ENCODE assay signal across 21 mouse cellular contexts in genomic region chr3:106526411-106526810, GRCm38 (mm10).
"Had no signal": no experiment of that assay in that cellular context is flagged by ENCODE, and none has a peak within 500 bp of the region (broad histone marks: within the 10 kb centered on the region; RNA-seq: fewer than 3 reads in every experiment).

No protein-coding gene starts in this region.

- DNase-seq: gastrocnemius, postnatal 14 days; gastrocnemius, postnatal 36 days; heart, adult 18-20 months; heart, postnatal 14 days; heart, postnatal 36 days; kidney, adult 18-20 months; kidney, adult 8-10 months; kidney, postnatal 10 days; kidney, postnatal 25 days; kidney, postnatal 4 days; liver had no signal

- H3K9me3 ChIP-seq: heart, embryonic 10.5 days; heart, embryonic 12.5 days; hindbrain, embryonic 13.5 days; hindbrain, embryonic 15.5 days; limb, embryonic 10.5 days; limb, embryonic 12.5 days; liver, embryonic 12.5 days had no signal

- H3K27ac ChIP-seq: heart, embryonic 10.5 days; hindbrain, embryonic 13.5 days; hindbrain, embryonic 15.5 days; hindbrain, postnatal 0 days; left cerebral cortex, adult 2 months; limb, embryonic 10.5 days; limb, embryonic 12.5 days; liver, embryonic 12.5 days; liver, embryonic 14.5 days had no signal

- H3K36me3 ChIP-seq: hindbrain, embryonic 15.5 days; limb, embryonic 10.5 days; liver, embryonic 12.5 days had no signal

- H3K4me3 ChIP-seq: heart, embryonic 10.5 days; heart, embryonic 12.5 days; hindbrain, embryonic 13.5 days; hindbrain, embryonic 15.5 days; left cerebral cortex, adult 2 months; limb, embryonic 10.5 days; limb, embryonic 12.5 days; liver, embryonic 12.5 days had no signal

- H3K4me1 ChIP-seq: heart, embryonic 10.5 days; heart, embryonic 12.5 days; hindbrain, embryonic 13.5 days; hindbrain, embryonic 15.5 days; limb, embryonic 10.5 days; limb, embryonic 12.5 days; liver, embryonic 12.5 days had no signal

- ATAC-seq: hindbrain, postnatal 0 days; liver, embryonic 12.5 days had no signal

- H3K9ac ChIP-seq: heart, embryonic 12.5 days; hindbrain, embryonic 13.5 days; hindbrain, embryonic 15.5 days; limb, embryonic 12.5 days; liver, embryonic 12.5 days; liver, embryonic 14.5 days had no signal

- H3K4me2 ChIP-seq: heart, embryonic 12.5 days; hindbrain, embryonic 13.5 days; hindbrain, embryonic 15.5 days; limb, embryonic 12.5 days; liver, embryonic 12.5 days had no signal

- H3K27me3 ChIP-seq: heart, embryonic 12.5 days; hindbrain, embryonic 13.5 days; hindbrain, embryonic 15.5 days; limb, embryonic 12.5 days; liver, embryonic 12.5 days had no signal
